Mouse (Mus musculus): Measurements from ENCODE around the gene S100a14. TPM values are rescaled to one million over a fixed set of nuclear protein-coding genes. Genes with fewer than 3 reads are reported as not detected.

S100a14 gene
- polyA plus RNA-seq, 1 experiment from 2014 or later: 1.1 TPM

GRCm38 (mm10) chr3:90505216-90505615 is 21.4 kb upstream of the S100a14 start:
- Histone ChIP-seq H3K36me3 (ENCODE audit: control insufficient read depth, insufficient read depth, low read length) (peaks cover 73% of the 10 kb centered on the region), H3K27me3 (ENCODE audit: control insufficient read depth, insufficient read depth, low read length) (no peaks in the 10 kb centered on the region), H3K9me3 (ENCODE audit: control insufficient read depth, low read length) (no peaks in the 10 kb centered on the region), H3K4me2 (replicated peaks; ENCODE audit: low read depth, low read length) (no peak overlapping the region), H3K4me3 (ENCODE audit: low read length) (no peak overlapping the region), H3K4me1 (ENCODE audit: control insufficient read depth, insufficient read depth, low read length) (no peaks in the 10 kb centered on the region), H3K9ac (ENCODE audit: low read depth, low read length) (no peak overlapping the region), H3K27ac (ENCODE audit: low read depth, low read length) (no peak overlapping the region)
- ATAC-seq (ENCODE audit: low FRiP score, low TSS enrichment): no peak
- WGBS: 87% methylated on average over 5 of the region's 5 CpGs

- peaks cover 62% of the 10 kb centered on the region for H3K36me3 ChIP-seq (ENCODE audit: control insufficient read depth, insufficient read depth, low read length)
- no peak for ATAC-seq (ENCODE audit: low FRiP score, low TSS enrichment)
- no peak overlapping the region for H3K9ac ChIP-seq (ENCODE audit: low read depth, low read length)
Observed at GRCm38 (mm10) chr3:90506362-90506761, 20.3 kb upstream of the S100a14 start.

GRCm38 (mm10) chr3:90508287-90508949 is 18.2 kb upstream of the S100a14 start:
- Histone ChIP-seq H3K9ac (ENCODE audit: low read depth, low read length) (peak overlapping the region; percentile 99), H3K36me3 (ENCODE audit: control insufficient read depth, insufficient read depth, low read length) (peaks cover 41% of the 10 kb centered on the region), H3K9me3 (ENCODE audit: control insufficient read depth, low read length) (no peaks in the 10 kb centered on the region), H3K27me3 (ENCODE audit: control insufficient read depth, insufficient read depth, low read length) (no peaks in the 10 kb centered on the region), H3K4me2 (replicated peaks; ENCODE audit: low read depth, low read length) (peak overlapping the region; percentile 69), H3K4me1 (ENCODE audit: control insufficient read depth, insufficient read depth, low read length) (peaks cover under 1% of the 10 kb centered on the region; the same call in 1 of the 2 replicates), H3K27ac (ENCODE audit: low read depth, low read length) (peak overlapping the region; percentile 96), H3K4me3 (ENCODE audit: low read length) (peak overlapping the region; percentile 93)
- ATAC-seq (ENCODE audit: low FRiP score, low TSS enrichment): no peak
- 3% methylated on average over 20 of the region's 20 CpGs for WGBS

More at GRCm38 (mm10) chr3:90506362-90506761, 20.3 kb upstream of the S100a14 start:
- Histone ChIP-seq H3K9me3 (ENCODE audit: control insufficient read depth, low read length) (no peaks in the 10 kb centered on the region), H3K27ac (ENCODE audit: low read depth, low read length) (no peak overlapping the region), H3K4me1 (ENCODE audit: control insufficient read depth, insufficient read depth, low read length) (no peaks in the 10 kb centered on the region), H3K27me3 (ENCODE audit: control insufficient read depth, insufficient read depth, low read length) (no peaks in the 10 kb centered on the region), H3K4me2 (replicated peaks; ENCODE audit: low read depth, low read length) (no peak overlapping the region), H3K4me3 (ENCODE audit: low read length) (no peak overlapping the region)
- WGBS: 74% methylated on average over 3 of the region's 3 CpGs

- ATAC-seq (ENCODE audit: low FRiP score, low TSS enrichment): peak; percentile 90
- no peaks in the 10 kb centered on the region for H3K9me3 ChIP-seq (ENCODE audit: control insufficient read depth, low read length)
Observed at GRCm38 (mm10) chr3:90508950-90509746, 17.5 kb upstream of the S100a14 start, which contains the start of gene Chtop. Gene Chtop (minus strand): TSS chr3:90509498.

GRCm38 (mm10) chr3:90509747-90510123 is 16.9 kb upstream of the S100a14 start:
- Histone ChIP-seq H3K36me3 (ENCODE audit: control insufficient read depth, insufficient read depth, low read length) (peaks cover 28% of the 10 kb centered on the region), H3K4me3 (ENCODE audit: low read length) (peak overlapping the region; percentile 93), H3K27me3 (ENCODE audit: control insufficient read depth, insufficient read depth, low read length) (no peaks in the 10 kb centered on the region), H3K4me2 (replicated peaks; ENCODE audit: low read depth, low read length) (peak overlapping the region; percentile 41), H3K4me1 (ENCODE audit: control insufficient read depth, insufficient read depth, low read length) (peaks cover 3% of the 10 kb centered on the region; the same call in 1 of the 2 replicates), H3K9me3 (ENCODE audit: control insufficient read depth, low read length) (no peaks in the 10 kb centered on the region), H3K27ac (ENCODE audit: low read depth, low read length) (0 out of 2 replicates have a peak overlapping the region, but pooled peaks have one; percentile 65), H3K9ac (ENCODE audit: low read depth, low read length) (no peak overlapping the region)
- ATAC-seq (ENCODE audit: low FRiP score, low TSS enrichment): peak; percentile 11; the same call in 1 of the 2 replicates
- 26% methylated on average over 2 of the region's 2 CpGs for WGBS

More at GRCm38 (mm10) chr3:90508950-90509746, 17.5 kb upstream of the S100a14 start, which contains the start of gene Chtop:
- peak within 1 kb of the TSS; percentile 96 for H3K27ac ChIP-seq (ENCODE audit: low read depth, low read length)
- peak within 1 kb of the TSS; percentile 99 for H3K9ac ChIP-seq (ENCODE audit: low read depth, low read length)
- no peaks in the 10 kb centered on the region for H3K27me3 ChIP-seq (ENCODE audit: control insufficient read depth, insufficient read depth, low read length)
- H3K4me3 ChIP-seq (ENCODE audit: low read length): peak within 1 kb of the TSS; percentile 93
- H3K4me1 ChIP-seq (ENCODE audit: control insufficient read depth, insufficient read depth, low read length): peaks cover 3% of the 10 kb centered on the region; the same call in 1 of the 2 replicates
- under 1% methylated on average over 66 of the region's 66 CpGs for WGBS
- peak within 1 kb of the TSS; percentile 69 for H3K4me2 ChIP-seq (replicated peaks; ENCODE audit: low read depth, low read length)
- peaks cover 34% of the 10 kb centered on the region for H3K36me3 ChIP-seq (ENCODE audit: control insufficient read depth, insufficient read depth, low read length)

GRCm38 (mm10) chr3:90512276-90512675 is 14.4 kb upstream of the S100a14 start:
- H3K4me3 ChIP-seq (ENCODE audit: low read length): no peak overlapping the region
- H3K9ac ChIP-seq (ENCODE audit: low read depth, low read length): no peak overlapping the region
- H3K4me1 ChIP-seq (ENCODE audit: control insufficient read depth, insufficient read depth, low read length): peaks cover 8% of the 10 kb centered on the region
- no peak overlapping the region for H3K27ac ChIP-seq (ENCODE audit: low read depth, low read length)
- H3K4me2 ChIP-seq (replicated peaks; ENCODE audit: low read depth, low read length): no peak overlapping the region
- WGBS: 83% methylated on average over 5 of the region's 5 CpGs
- no peaks in the 10 kb centered on the region for H3K27me3 ChIP-seq (ENCODE audit: control insufficient read depth, insufficient read depth, low read length)
- H3K9me3 ChIP-seq (ENCODE audit: control insufficient read depth, low read length): no peaks in the 10 kb centered on the region
- ATAC-seq (ENCODE audit: low FRiP score, low TSS enrichment): no peak
- H3K36me3 ChIP-seq (ENCODE audit: control insufficient read depth, insufficient read depth, low read length): peaks cover 3% of the 10 kb centered on the region

- no peaks in the 10 kb centered on the region for H3K36me3 ChIP-seq (ENCODE audit: control insufficient read depth, insufficient read depth, low read length)
- H3K4me1 ChIP-seq (ENCODE audit: control insufficient read depth, insufficient read depth, low read length): peaks cover 8% of the 10 kb centered on the region
- H3K9me3 ChIP-seq (ENCODE audit: control insufficient read depth, low read length): no peaks in the 10 kb centered on the region
- no peak overlapping the region for H3K4me3 ChIP-seq (ENCODE audit: low read length)
- no peak overlapping the region for H3K27ac ChIP-seq (ENCODE audit: low read depth, low read length)
- 63% methylated on average over 9 of the region's 9 CpGs for WGBS
- no peak for ATAC-seq (ENCODE audit: low FRiP score, low TSS enrichment)
- H3K27me3 ChIP-seq (ENCODE audit: control insufficient read depth, insufficient read depth, low read length): no peaks in the 10 kb centered on the region
- peak overlapping the region; percentile 82 for H3K4me2 ChIP-seq (replicated peaks; ENCODE audit: low read depth, low read length)
- H3K9ac ChIP-seq (ENCODE audit: low read depth, low read length): no peak overlapping the region
Observed at GRCm38 (mm10) chr3:90512948-90513642, 13.6 kb upstream of the S100a14 start.

GRCm38 (mm10) chr3:90513796-90514590 is 12.7 kb upstream of the S100a14 start, which contains the start of the genes S100a1 and S100a13:
Gene S100a1 (minus strand): TSS chr3:90514392.
Gene S100a13 (plus strand): TSS chr3:90514435.
- Histone ChIP-seq H3K4me1 (ENCODE audit: control insufficient read depth, insufficient read depth, low read length) (peaks cover 8% of the 10 kb centered on the region), H3K27me3 (ENCODE audit: control insufficient read depth, insufficient read depth, low read length) (no peaks in the 10 kb centered on the region), H3K9ac (ENCODE audit: low read depth, low read length) (peak within 1 kb of the TSS; percentile 52; the same call in 1 of the 2 replicates), H3K27ac (ENCODE audit: low read depth, low read length) (no peak within 1 kb of the TSS), H3K4me3 (ENCODE audit: low read length) (peak within 1 kb of the TSS; percentile 39), H3K36me3 (ENCODE audit: control insufficient read depth, insufficient read depth, low read length) (no peaks in the 10 kb centered on the region), H3K9me3 (ENCODE audit: control insufficient read depth, low read length) (no peaks in the 10 kb centered on the region), H3K4me2 (replicated peaks; ENCODE audit: low read depth, low read length) (peak within 1 kb of the TSS; percentile 82)
- peak; percentile 47 for ATAC-seq (ENCODE audit: low FRiP score, low TSS enrichment)
- 3% methylated on average over 25 of the region's 25 CpGs for WGBS

Data from kidney, embryonic 14.5 days (tissue).